Mouse (Mus musculus) lung, embryonic 16.5 days (tissue): Measurements from ENCODE around the gene Mfsd7a. TPM values are rescaled to one million over a fixed set of nuclear protein-coding genes. Genes with fewer than 3 reads are reported as not detected.

Source experiments
- ATAC-seq: fragments of 200-750 bp; cut with Nextera tagmentation; 2 replicates; pipeline ENCODE4 v1.8.0; 2017; ENCODE audit warnings: low read depth, mild to moderate bottlenecking, moderate library complexity
- H3K27ac ChIP-seq: fragments of 300-500 bp; sonication (generic); 2 replicates; pipeline ENCODE4 v1.5.1; 2014; ENCODE audit warnings: mild to moderate bottlenecking, control low read depth, low read length
- H3K27me3 ChIP-seq: fragments of 300-500 bp; sonication (generic); 2 replicates; pipeline ENCODE4 v1.6.1; 2014; ENCODE audit warnings: low read depth, low read length, mixed read lengths; ENCODE audit not compliant: control insufficient read depth, insufficient read depth
- H3K36me3 ChIP-seq: fragments of 300-500 bp; sonication (generic); 2 replicates; pipeline ENCODE4 v1.6.1; 2014; ENCODE audit warnings: low read length; ENCODE audit not compliant: control insufficient read depth, insufficient read depth
- H3K4me1 ChIP-seq: fragments of 300-500 bp; sonication (generic); replicated peaks from 2 replicates; pipeline ENCODE4 v1.6.1; 2014; ENCODE audit warnings: low read length, mixed read lengths; ENCODE audit not compliant: control insufficient read depth, insufficient read depth
- H3K4me2 ChIP-seq: fragments of 300-500 bp; sonication (generic); 2 replicates; pipeline ENCODE4 v1.6.1; 2014; ENCODE audit warnings: low read depth, low read length, control low read depth
- H3K4me3 ChIP-seq: fragments of 300-500 bp; sonication (generic); 2 replicates; pipeline ENCODE4 v1.5.1; 2014; ENCODE audit warnings: mild to moderate bottlenecking, low read length, control low read depth
- H3K9ac ChIP-seq: fragments of 300-500 bp; sonication (generic); 2 replicates; pipeline ENCODE4 v1.6.1; 2014; ENCODE audit warnings: low read length, control low read depth
- H3K9me3 ChIP-seq: fragments of 300-500 bp; sonication (generic); 2 replicates; pipeline ENCODE4 v1.6.1; 2016; ENCODE audit warnings: low read length; ENCODE audit not compliant: control insufficient read depth
- WGBS: fragments of 180-500 bp; shearing (Covaris S2); extraction: QIAGEN DNeasy Blood & Tissue Kit; methylation state at CpG from one replicate; pipeline ENCODE4 v1.1.7; 2014; 5-methylcytosine and 5-hydroxymethylcytosine counted together
- polyA plus RNA-seq: library from polyadenylated mRNA; unstranded; fragments of >200 nt; fragmentation: Nextera tagmentation; extraction: Ambion mirVana; gene quantifications from 2 replicates; pipeline ENCODE4 v1.2.1, GENCODE M21; 2015

Gene Mfsd7a
- polyA plus RNA-seq, 1 experiment from 2014 or later: 0.60 TPM

GRCm38 (mm10) chr5:108446973-108447372 is 1.7 kb downstream of the Mfsd7a start:
- WGBS: 73% methylated on average over 3 of the region's 3 CpGs
- no peak overlapping the region for H3K4me2 ChIP-seq
- peaks cover 6% of the 10 kb centered on the region for H3K4me1 ChIP-seq

DNA sequence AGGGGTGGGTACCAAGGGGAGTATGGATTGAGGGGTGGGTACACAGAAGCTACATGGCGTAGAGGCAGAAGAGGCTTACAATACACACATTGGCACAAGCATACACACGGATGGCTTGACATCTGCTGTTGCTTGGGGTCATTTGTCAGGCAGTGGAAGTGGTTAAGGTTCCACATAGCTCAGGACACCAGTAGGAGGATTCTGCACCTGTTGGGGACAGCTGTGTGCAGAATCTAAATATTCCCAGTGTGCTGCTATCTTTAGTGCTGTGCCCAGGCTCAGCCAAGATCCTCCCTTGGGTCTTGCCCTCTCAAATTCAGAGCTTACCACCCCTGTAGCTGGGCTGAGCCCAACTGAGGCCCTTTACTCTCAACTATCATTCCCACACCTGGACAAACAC is 12.6 kb downstream of the Mfsd7a start:
- ATAC-seq: no peak
- H3K4me1 ChIP-seq: peaks cover 14% of the 10 kb centered on the region
- H3K9ac ChIP-seq: no peak overlapping the region
- peaks cover 4% of the 10 kb centered on the region for H3K36me3 ChIP-seq
- H3K27ac ChIP-seq: no peak overlapping the region
- 62% methylated on average over 2 of the region's 2 CpGs for WGBS
- H3K27me3 ChIP-seq: no peaks in the 10 kb centered on the region
- H3K4me2 ChIP-seq: no peak overlapping the region
- no peaks in the 10 kb centered on the region for H3K9me3 ChIP-seq
- no peak overlapping the region for H3K4me3 ChIP-seq

More at GRCm38 (mm10) chr5:108446973-108447372, 1.7 kb downstream of the Mfsd7a start:
- no peak for ATAC-seq
- H3K4me3 ChIP-seq: no peak overlapping the region
- H3K27me3 ChIP-seq: no peaks in the 10 kb centered on the region
- no peak overlapping the region for H3K27ac ChIP-seq
- no peaks in the 10 kb centered on the region for H3K36me3 ChIP-seq
- H3K9ac ChIP-seq: no peak overlapping the region
- no peaks in the 10 kb centered on the region for H3K9me3 ChIP-seq

DNA sequence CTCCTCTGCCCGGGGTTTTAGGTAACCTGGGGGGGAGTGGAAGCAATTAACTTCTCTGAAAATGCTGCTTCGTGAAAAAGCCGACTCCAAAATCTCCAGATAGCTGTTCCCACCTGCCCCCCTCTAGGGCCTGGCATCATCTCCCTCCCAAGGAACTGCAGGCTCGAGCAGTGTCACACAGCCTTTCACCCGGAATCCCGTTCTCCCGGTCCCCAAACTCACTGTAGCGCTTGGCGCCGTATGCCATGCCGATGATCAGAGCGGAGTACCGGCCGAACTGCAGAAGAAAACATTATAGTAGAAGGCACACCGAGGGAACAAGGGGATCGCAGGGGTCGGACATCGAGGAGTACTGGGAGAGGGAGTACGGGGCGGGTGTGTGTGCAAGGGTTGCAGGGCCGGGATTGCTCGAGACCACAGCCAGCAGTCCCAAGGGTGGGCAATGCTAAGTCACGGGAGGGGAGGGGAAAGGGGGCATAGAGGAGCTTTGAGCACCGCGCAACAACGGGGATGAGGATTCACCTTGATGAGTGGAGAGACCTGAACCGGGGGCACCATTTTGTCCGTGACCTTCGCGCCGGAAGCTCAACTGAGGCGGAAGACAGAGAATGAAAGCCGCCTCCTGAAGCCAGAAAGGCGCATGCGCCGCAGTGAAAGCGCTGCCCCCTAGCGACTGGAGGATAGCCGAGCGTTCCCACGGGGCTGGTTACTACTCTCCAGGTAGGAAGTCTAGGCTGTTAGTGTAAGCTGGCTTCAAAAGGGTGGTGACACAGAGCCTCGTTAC is 14.7 kb downstream of the Mfsd7a start, which contains the start of gene Atp5k:
Atp5k (minus strand) TSS at position 645 of the 784 bp plus-strand sequence.
- ATAC-seq: peak; percentile 93
- Histone ChIP-seq H3K4me1 (peaks cover 14% of the 10 kb centered on the region), H3K4me2 (peak within 1 kb of the TSS; percentile 90), H3K36me3 (peaks cover 11% of the 10 kb centered on the region), H3K9ac (peak within 1 kb of the TSS; percentile 95), H3K9me3 (no peaks in the 10 kb centered on the region), H3K4me3 (peak within 1 kb of the TSS; percentile 93), H3K27me3 (no peaks in the 10 kb centered on the region), H3K27ac (no peak within 1 kb of the TSS)
- under 1% methylated on average over 42 of the region's 42 CpGs for WGBS

DNA sequence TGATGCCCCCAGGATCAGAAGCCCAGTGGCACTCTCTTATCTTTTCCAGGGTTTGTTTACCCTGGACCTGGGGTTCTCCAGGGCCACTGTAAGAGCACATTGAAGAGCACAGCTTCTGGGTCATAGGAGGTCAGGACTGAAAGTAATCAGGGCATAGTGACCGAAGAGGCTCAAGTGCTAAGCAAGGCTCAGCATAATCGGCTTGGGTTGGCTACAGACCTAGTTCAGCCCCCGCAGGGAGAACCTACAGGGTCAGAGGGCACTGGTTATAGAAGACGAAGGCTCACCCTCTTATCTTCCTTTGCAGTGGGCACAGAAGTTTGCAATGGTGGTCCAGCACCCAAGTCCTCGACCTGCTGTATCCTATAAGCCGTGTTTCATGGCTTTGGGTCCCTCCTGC is 17.5 kb downstream of the Mfsd7a start:
- peaks cover 14% of the 10 kb centered on the region for H3K4me1 ChIP-seq
- no peak for ATAC-seq
- no peaks in the 10 kb centered on the region for H3K27me3 ChIP-seq
- H3K27ac ChIP-seq: no peak overlapping the region
- no peaks in the 10 kb centered on the region for H3K9me3 ChIP-seq
- peaks cover 11% of the 10 kb centered on the region for H3K36me3 ChIP-seq
- no peak overlapping the region for H3K4me3 ChIP-seq
- WGBS: 72% methylated on average over 6 of the region's 6 CpGs
- H3K9ac ChIP-seq: no peak overlapping the region
- H3K4me2 ChIP-seq: no peak overlapping the region

GRCm38 (mm10) chr5:108427186-108427585 is 21.5 kb downstream of the Mfsd7a start:
- WGBS: 48% methylated on average over 1 of the region's 1 CpGs
- peak; percentile 51; the same call in 1 of the 2 replicates for ATAC-seq
- Histone ChIP-seq H3K4me2 (no peak overlapping the region), H3K9ac (no peak overlapping the region), H3K9me3 (no peaks in the 10 kb centered on the region), H3K4me1 (no peaks in the 10 kb centered on the region), H3K27ac (no peak overlapping the region), H3K27me3 (no peaks in the 10 kb centered on the region), H3K36me3 (peaks cover 11% of the 10 kb centered on the region), H3K4me3 (no peak overlapping the region)

- 84% methylated on average over 2 of the region's 2 CpGs for WGBS
- Histone ChIP-seq H3K4me2 (no peak overlapping the region), H3K9me3 (no peaks in the 10 kb centered on the region), H3K4me1 (no peaks in the 10 kb centered on the region), H3K27ac (no peak overlapping the region), H3K4me3 (no peak overlapping the region), H3K36me3 (no peaks in the 10 kb centered on the region), H3K27me3 (no peaks in the 10 kb centered on the region), H3K9ac (no peak overlapping the region)
- no peak; the same call in 1 of the 2 replicates for ATAC-seq
These were observed 25.3 kb downstream of the Mfsd7a start for GRCm38 (mm10) chr5:108423427-108423826.

DNA sequence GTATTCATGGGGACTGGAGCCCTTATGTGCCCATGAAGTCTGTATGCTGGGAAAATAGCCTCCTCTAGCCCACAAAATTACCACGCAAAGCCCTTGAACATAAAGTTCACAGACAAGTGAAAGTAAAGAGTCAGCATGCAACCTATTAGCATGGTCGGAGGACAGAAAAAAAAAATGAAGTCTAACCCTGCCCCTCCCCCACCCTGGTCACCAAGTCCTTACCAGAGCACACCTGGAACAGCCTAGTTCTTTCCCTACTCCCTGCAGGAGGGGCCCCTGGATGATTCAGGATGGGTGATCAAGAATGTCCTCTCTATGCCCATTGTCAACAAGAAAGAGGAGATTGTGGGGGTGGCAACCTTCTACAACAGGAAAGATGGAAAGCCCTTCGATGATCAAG is 25.9 kb downstream of the Mfsd7a start:
- Histone ChIP-seq H3K36me3 (no peaks in the 10 kb centered on the region), H3K27me3 (no peaks in the 10 kb centered on the region), H3K9me3 (no peaks in the 10 kb centered on the region), H3K27ac (no peak overlapping the region), H3K4me3 (no peak overlapping the region), H3K4me1 (no peaks in the 10 kb centered on the region), H3K9ac (no peak overlapping the region), H3K4me2 (no peak overlapping the region)
- no peak for ATAC-seq
- WGBS: 74% methylated on average over 3 of the region's 3 CpGs

DNA sequence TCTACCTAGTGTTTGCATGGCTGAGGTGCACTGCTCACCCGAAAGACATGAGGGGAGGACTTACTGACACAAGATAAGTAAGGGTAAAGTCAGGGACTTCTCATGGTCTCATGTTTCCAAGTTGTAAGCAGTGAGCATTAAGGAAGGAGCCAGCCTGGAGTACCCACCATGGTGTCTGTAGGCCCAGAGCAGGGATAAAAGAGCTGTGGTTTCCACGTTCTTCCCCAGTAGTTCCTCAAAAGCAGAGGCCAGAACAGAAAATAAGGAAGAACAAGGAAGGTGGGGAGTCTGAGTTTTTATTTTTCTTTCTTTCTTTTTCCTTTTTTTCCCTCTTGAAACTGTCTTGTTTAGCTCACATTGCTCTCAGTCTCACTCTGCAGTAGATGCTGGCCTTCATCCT is 34.0 kb downstream of the Mfsd7a start:
- Histone ChIP-seq H3K4me2 (no peak overlapping the region), H3K4me1 (no peaks in the 10 kb centered on the region), H3K9me3 (no peaks in the 10 kb centered on the region), H3K27me3 (no peaks in the 10 kb centered on the region), H3K36me3 (no peaks in the 10 kb centered on the region), H3K9ac (no peak overlapping the region), H3K27ac (no peak overlapping the region), H3K4me3 (no peak overlapping the region)
- no peak for ATAC-seq
- 52% methylated on average over 2 of the region's 2 CpGs for WGBS

DNA sequence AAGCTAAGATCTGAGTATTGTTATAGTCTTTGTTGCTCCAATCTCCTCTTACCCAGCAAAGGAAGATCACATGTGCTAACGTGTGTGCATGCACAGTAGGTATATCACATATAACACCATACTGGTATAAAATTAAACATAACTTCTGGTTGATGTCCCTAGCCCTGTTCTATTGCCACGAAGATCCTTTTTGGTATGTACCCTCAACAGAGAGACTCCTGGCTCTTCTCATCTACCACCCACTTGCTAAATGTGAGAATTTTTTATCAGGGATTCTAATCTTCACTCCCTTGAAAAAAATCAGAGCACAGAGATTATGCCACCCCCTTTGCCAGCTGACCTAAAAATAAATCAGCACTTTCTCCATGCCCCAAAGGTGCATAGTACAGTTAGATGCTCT is 41.7 kb downstream of the Mfsd7a start:
- H3K4me2 ChIP-seq: no peak overlapping the region
- no peaks in the 10 kb centered on the region for H3K36me3 ChIP-seq
- ATAC-seq: no peak
- no peaks in the 10 kb centered on the region for H3K4me1 ChIP-seq
- no peak overlapping the region for H3K4me3 ChIP-seq
- H3K27me3 ChIP-seq: no peaks in the 10 kb centered on the region
- no peak overlapping the region for H3K27ac ChIP-seq
- 67% methylated on average over 2 of the region's 2 CpGs for WGBS
- no peaks in the 10 kb centered on the region for H3K9me3 ChIP-seq
- H3K9ac ChIP-seq: no peak overlapping the region
